Mouse (Mus musculus): ENCODE measurements around the gene Sgsm2. TPM values are rescaled to one million over a fixed set of nuclear protein-coding genes. Genes with fewer than 3 reads are reported as not detected.
"Not testable (repeated sequence)": the region's sequence is repeated elsewhere in the genome, so short reads cannot be mapped to it uniquely, and the experiment has no call there.

Gene Sgsm2
- polyA plus RNA-seq, 1 experiment from 2014 or later = 5.5 TPM

- H3K4me1 ChIP-seq = peaks cover 47% of the 10 kb centered on the region
- no peaks in the 10 kb centered on the region for H3K9me3 ChIP-seq
- peak overlapping the region; percentile 79 for H3K4me3 ChIP-seq
- WGBS = 15% methylated on average over 11 of the region's 11 CpGs
- no peaks in the 10 kb centered on the region for H3K27me3 ChIP-seq (ENCODE audit: insufficient read depth, poor library complexity, severe bottlenecking)
- DNase-seq (ENCODE audit: low spot score) = peak; percentile 73
- H3K27ac ChIP-seq = peak overlapping the region; percentile 93; the same call in 1 of the 2 replicates
- H3K36me3 ChIP-seq = no peaks in the 10 kb centered on the region; the same call in 1 of the 2 replicates
Measured at GRCm38 (mm10) chr11:74828965-74829550, 67.8 kb downstream of the Sgsm2 start.

DNA sequence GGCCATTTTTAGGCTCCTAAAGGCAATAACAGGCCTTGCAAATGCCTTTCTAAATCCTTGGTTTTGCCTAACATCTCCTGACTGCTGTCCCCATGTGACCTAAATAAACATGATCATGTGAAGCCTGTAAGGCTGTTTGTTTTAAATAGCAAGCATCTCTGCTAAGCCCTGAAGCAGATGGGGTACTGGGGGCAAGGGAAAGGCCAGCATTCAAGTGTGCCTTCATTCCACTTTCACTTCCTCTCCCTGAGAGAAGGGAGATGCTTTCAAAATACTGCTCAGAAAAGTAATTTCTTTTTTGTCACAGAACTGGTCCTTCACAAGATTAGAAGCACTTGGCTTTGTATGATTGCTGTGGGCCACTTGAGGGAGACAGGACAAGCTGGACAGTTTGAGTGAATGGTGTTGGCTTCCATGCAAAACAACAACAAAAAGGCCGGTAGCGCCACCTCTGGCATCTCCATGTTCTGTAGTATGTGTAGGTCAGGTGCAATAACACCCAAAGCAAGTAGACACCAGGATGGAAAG is 68.4 kb downstream of the Sgsm2 start:
- no peak overlapping the region for H3K4me3 ChIP-seq
- peak; percentile 62 for DNase-seq (ENCODE audit: low spot score)
- H3K9me3 ChIP-seq = no peaks in the 10 kb centered on the region
- H3K4me1 ChIP-seq = peaks cover 41% of the 10 kb centered on the region
- H3K27me3 ChIP-seq (ENCODE audit: insufficient read depth, poor library complexity, severe bottlenecking) = no peaks in the 10 kb centered on the region
- H3K36me3 ChIP-seq = peaks cover 4% of the 10 kb centered on the region; the same call in 1 of the 2 replicates
- WGBS = 36% methylated on average over 2 of the region's 2 CpGs
- no peak overlapping the region for H3K27ac ChIP-seq

DNA sequence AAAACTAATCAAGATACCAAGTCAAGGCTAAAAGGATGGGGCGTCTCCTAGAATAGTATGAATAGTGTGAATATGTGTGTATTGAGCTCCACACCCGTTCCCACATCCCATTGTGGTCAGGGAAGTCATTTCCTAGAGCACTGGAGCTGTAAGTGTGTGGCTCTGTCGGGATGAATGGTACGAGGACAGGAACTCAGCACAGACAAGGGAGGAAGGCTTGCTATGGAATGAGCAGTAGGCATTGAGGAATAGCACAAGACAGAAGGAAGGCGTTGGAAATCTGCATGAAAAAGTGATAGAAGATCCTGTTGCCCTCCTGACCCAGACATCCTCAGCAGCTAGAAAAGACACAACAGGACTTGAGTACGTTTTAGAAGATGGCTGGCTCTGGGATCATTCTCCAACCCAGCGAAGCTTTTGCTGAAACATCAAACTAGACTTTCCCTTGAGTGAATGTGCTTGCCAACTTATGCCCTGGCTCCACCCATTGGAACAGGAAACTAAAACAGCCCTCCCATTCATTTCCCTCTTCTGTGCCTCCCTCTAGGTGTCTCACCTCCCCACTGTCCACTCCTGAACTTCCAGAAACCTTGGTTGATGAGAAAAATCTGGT is 69.0 kb downstream of the Sgsm2 start:
- DNase-seq (ENCODE audit: low spot score) = peak; percentile 58
- Histone ChIP-seq H3K36me3 (peaks cover 8% of the 10 kb centered on the region; the same call in 1 of the 2 replicates), H3K4me3 (no peak overlapping the region), H3K27ac (no peak overlapping the region), H3K9me3 (no peaks in the 10 kb centered on the region), H3K4me1 (peaks cover 36% of the 10 kb centered on the region), H3K27me3 (ENCODE audit: insufficient read depth, poor library complexity, severe bottlenecking) (no peaks in the 10 kb centered on the region)
- WGBS = 67% methylated on average over 7 of the region's 7 CpGs

DNA sequence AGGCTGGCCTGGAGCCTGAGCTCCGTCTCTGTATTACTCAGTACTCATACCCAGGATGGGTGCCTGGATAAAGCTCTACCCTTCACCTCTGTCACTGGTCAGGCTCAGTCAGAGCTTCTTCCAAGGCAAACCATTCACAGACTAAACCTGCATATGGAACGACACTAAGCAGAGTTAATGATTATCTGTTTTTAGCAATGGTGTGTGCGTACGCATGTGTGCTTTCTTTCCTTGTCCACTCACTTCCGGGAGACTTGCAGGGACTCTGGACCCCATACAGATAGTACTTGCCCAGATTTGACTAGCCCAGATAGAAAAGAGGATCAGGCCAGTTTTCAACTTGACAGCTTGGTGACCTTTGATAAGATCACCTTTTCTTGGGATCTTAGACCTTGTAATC is 70.2 kb downstream of the Sgsm2 start:
- no peak overlapping the region for H3K27ac ChIP-seq
- no peak for DNase-seq (ENCODE audit: low spot score)
- peaks cover 8% of the 10 kb centered on the region; the same call in 1 of the 2 replicates for H3K36me3 ChIP-seq
- no peaks in the 10 kb centered on the region for H3K27me3 ChIP-seq (ENCODE audit: insufficient read depth, poor library complexity, severe bottlenecking)
- WGBS = 82% methylated on average over 5 of the region's 5 CpGs
- H3K9me3 ChIP-seq = no peaks in the 10 kb centered on the region
- no peak overlapping the region for H3K4me3 ChIP-seq
- peaks cover 25% of the 10 kb centered on the region for H3K4me1 ChIP-seq

DNA sequence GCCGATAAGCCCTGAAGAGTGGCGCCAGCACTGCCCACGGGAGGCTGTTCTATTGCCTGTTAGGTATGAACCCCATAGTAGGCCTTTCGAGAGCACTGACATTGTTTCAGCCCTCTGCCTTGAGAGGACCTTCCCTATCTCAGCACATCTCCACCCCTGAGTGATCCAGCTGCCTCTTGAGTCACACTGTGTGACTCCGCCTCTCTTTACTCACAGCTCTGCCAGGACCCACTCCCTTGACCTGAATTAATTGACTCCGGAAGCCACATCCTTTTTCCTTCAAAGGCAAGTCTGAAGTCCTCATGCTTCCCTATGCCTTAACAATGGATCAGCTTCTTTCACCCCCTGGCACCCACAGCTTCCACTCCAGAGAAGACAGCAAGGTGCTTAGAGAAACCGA is 70.7 kb downstream of the Sgsm2 start:
- H3K4me3 ChIP-seq = no peak overlapping the region
- no peak for DNase-seq (ENCODE audit: low spot score)
- no peaks in the 10 kb centered on the region for H3K9me3 ChIP-seq
- peaks cover 8% of the 10 kb centered on the region; the same call in 1 of the 2 replicates for H3K36me3 ChIP-seq
- peaks cover 25% of the 10 kb centered on the region for H3K4me1 ChIP-seq
- no peaks in the 10 kb centered on the region for H3K27me3 ChIP-seq (ENCODE audit: insufficient read depth, poor library complexity, severe bottlenecking)
- WGBS = 55% methylated on average over 7 of the region's 7 CpGs
- H3K27ac ChIP-seq = no peak overlapping the region

GRCm38 (mm10) chr11:74822746-74823440 is 74.0 kb downstream of the Sgsm2 start:
- WGBS = 81% methylated on average over 7 of the region's 7 CpGs
- Histone ChIP-seq H3K27ac (no peak overlapping the region), H3K36me3 (peaks cover 20% of the 10 kb centered on the region), H3K9me3 (no peaks in the 10 kb centered on the region), H3K4me1 (peaks cover 7% of the 10 kb centered on the region), H3K27me3 (ENCODE audit: insufficient read depth, poor library complexity, severe bottlenecking) (no peaks in the 10 kb centered on the region), H3K4me3 (no peak overlapping the region)
- no peak for DNase-seq (ENCODE audit: low spot score)

DNA sequence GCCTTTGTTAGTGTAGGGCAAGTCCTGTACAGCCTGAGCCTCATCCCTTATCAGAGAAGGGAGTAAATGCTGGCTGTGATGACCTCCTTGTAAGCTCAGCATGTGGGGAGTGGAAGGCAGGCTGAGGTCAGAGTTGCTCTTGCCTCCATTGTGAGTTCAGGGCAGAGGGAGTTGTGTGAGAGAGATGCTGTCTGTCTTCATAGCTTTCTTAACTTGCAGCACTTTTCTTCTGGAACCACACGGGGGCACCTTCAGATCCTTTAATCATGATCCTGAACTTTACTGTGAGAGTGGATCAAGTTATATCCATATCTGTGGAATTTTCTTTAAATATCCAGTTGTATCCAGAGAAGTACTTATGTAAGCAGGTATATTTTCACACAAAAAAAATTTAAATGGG is 75.4 kb downstream of the Sgsm2 start:
- no peak for DNase-seq (ENCODE audit: low spot score)
- no peaks in the 10 kb centered on the region for H3K27me3 ChIP-seq (ENCODE audit: insufficient read depth, poor library complexity, severe bottlenecking)
- peaks cover 34% of the 10 kb centered on the region for H3K36me3 ChIP-seq
- no peaks in the 10 kb centered on the region for H3K9me3 ChIP-seq
- no peak overlapping the region for H3K27ac ChIP-seq
- H3K4me3 ChIP-seq = no peak overlapping the region
- whole genome bisulfite sequencing = 29% methylated on average over 1 of the region's 1 CpGs
- peaks cover 5% of the 10 kb centered on the region; the same call in 1 of the 2 replicates for H3K4me1 ChIP-seq

- no peak overlapping the region for H3K27ac ChIP-seq
- peaks cover 38% of the 10 kb centered on the region for H3K36me3 ChIP-seq
- H3K27me3 ChIP-seq (ENCODE audit: insufficient read depth, poor library complexity, severe bottlenecking) = no peaks in the 10 kb centered on the region
- H3K4me1 ChIP-seq = peaks cover under 1% of the 10 kb centered on the region; the same call in 1 of the 2 replicates
- no peaks in the 10 kb centered on the region for H3K9me3 ChIP-seq
- no peak overlapping the region for H3K4me3 ChIP-seq
- WGBS = 60% methylated on average over 1 of the region's 1 CpGs
- DNase-seq (ENCODE audit: low spot score) = no peak
Measured at GRCm38 (mm10) chr11:74820921-74821320, 75.9 kb downstream of the Sgsm2 start.

DNA sequence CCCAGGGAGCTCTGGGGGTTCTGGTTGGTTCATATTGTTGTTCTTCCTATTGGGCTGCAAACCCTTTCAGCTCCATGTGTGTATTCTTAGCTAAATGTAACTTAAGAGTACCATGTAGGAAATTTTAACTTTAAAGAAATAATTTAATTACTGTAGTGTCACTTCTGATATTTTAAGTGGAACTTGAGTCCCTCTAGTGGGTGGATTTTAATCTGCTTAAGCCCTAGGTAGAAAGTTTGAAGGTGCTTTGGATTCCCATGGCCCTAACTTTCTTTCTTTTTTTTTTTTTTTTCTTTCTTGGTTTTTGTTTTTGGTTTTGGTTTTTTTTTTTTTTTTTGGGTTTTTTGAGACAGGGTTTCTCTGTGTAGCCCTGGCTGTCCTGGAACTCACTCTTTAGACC is 81.1 kb downstream of the Sgsm2 start:
- no peaks in the 10 kb centered on the region for H3K27me3 ChIP-seq (ENCODE audit: insufficient read depth, poor library complexity, severe bottlenecking)
- H3K27ac ChIP-seq = no peak overlapping the region
- no peaks in the 10 kb centered on the region for H3K9me3 ChIP-seq
- peaks cover 8% of the 10 kb centered on the region for H3K4me1 ChIP-seq
- no peak for DNase-seq (ENCODE audit: low spot score)
- peaks cover 43% of the 10 kb centered on the region for H3K36me3 ChIP-seq
- H3K4me3 ChIP-seq = no peak overlapping the region

DNA sequence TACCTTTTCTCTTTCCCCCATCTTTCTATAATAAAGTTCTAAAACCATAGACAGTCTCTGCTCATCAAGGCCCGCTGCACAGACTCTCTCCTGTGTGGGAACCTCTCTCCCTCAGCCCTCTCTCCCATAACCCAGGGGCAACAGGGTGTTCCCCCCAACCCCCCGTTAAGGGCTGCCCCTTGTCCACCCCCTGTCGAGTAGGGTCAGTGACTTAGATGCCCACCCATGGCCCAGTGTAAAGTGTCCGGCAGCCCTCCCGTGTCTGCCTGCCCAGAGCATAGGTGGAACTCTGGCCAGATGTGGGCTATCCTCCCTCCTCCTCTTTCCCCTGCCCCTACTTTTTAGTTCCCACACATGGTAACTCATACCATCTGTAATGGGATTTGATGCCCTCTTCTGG is 85.3 kb downstream of the Sgsm2 start:
- Histone ChIP-seq H3K27ac (peak overlapping the region; percentile 83), H3K9me3 (no peaks in the 10 kb centered on the region), H3K4me3 (no peak overlapping the region), H3K4me1 (peaks cover 8% of the 10 kb centered on the region), H3K36me3 (peaks cover 44% of the 10 kb centered on the region), H3K27me3 (ENCODE audit: insufficient read depth, poor library complexity, severe bottlenecking) (no peaks in the 10 kb centered on the region)
- DNase-seq (ENCODE audit: low spot score) = no peak
- WGBS = 72% methylated on average over 5 of the region's 5 CpGs

- peak overlapping the region; percentile 83; the same call in 1 of the 2 replicates for H3K27ac ChIP-seq
- DNase-seq (ENCODE audit: low spot score); H3K27me3 ChIP-seq (ENCODE audit: insufficient read depth, poor library complexity, severe bottlenecking); H3K4me3 ChIP-seq; H3K4me1 ChIP-seq; H3K9me3 ChIP-seq: not testable (repeated sequence)
- WGBS = 57% methylated on average over 3 of the region's 3 CpGs
- H3K36me3 ChIP-seq = peaks cover 44% of the 10 kb centered on the region
Measured at GRCm38 (mm10) chr11:74811027-74811426, 85.8 kb downstream of the Sgsm2 start.

DNA sequence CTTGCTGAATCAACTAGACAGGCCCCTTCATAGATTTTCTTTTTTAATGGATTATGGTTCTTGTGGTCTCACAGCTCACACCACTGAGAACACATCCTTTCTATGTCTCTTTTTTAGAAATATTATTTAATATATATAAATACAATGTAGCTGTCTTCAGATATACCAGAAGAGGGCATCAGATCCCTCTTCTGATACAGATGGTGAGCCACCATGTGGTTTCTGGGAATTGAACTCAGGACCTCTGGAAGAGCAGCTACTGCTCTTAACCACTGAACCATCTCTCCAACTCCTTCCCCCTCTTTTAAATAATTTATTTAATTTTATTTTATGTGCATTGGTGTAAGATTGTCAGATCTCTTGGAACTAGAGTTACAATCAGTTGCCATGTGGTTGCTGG is 86.7 kb downstream of the Sgsm2 start:
- no peak overlapping the region for H3K27ac ChIP-seq
- no peaks in the 10 kb centered on the region for H3K9me3 ChIP-seq
- H3K4me3 ChIP-seq = no peak overlapping the region
- peaks cover 53% of the 10 kb centered on the region for H3K36me3 ChIP-seq
- no peaks in the 10 kb centered on the region for H3K27me3 ChIP-seq (ENCODE audit: insufficient read depth, poor library complexity, severe bottlenecking)
- no peak for DNase-seq (ENCODE audit: low spot score)
- peaks cover 8% of the 10 kb centered on the region for H3K4me1 ChIP-seq

DNA sequence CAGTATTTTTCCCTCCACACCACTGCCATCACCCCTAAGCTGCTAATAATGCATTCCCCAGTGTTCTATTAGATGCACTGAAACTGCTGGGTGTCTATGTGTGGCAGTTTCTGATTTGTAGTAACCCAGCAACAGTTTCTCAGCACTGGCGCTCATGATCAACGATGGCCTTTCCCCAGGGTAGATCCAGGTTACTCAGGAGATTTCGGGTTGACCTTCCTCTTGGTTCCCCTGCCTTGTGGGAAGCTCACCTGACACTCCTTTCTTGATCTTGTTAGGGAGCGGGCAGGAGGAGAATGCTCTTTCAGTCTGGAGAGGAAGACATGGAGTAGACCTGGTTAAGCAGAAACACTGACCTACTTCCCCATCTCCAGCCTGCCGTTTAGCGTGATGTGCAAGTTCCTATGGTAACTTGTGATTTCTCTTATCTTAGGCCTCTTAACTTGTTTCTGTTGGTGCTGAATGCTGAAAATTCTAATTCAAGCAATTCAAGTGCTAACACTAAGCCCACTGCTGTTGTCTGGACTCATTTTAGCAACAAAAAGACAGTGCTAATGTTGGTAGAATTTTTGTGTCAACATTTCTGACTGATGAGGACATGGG is 88.5 kb downstream of the Sgsm2 start:
- H3K9me3 ChIP-seq = no peaks in the 10 kb centered on the region
- DNase-seq (ENCODE audit: low spot score) = no peak
- 91% methylated on average over 6 of the region's 6 CpGs for WGBS
- H3K36me3 ChIP-seq = peaks cover 57% of the 10 kb centered on the region
- H3K27me3 ChIP-seq (ENCODE audit: insufficient read depth, poor library complexity, severe bottlenecking) = no peaks in the 10 kb centered on the region
- H3K4me1 ChIP-seq = peaks cover 8% of the 10 kb centered on the region
- H3K27ac ChIP-seq = no peak overlapping the region
- no peak overlapping the region for H3K4me3 ChIP-seq
